Mouse (Mus musculus) midbrain, postnatal 0 days (tissue): ENCODE measurements at regions not wholly inside any gene's neighbourhood (a gene's known extent, or its start where the extent isn't known, plus 50 kb on each side); places are given as distances from the start of the nearest gene placed in this dataset.
A peak's percentile ranks its signal among the peaks of the same experiment; 100 is the strongest.

Experiments used
- ATAC-seq: fragments of 200-750 bp; cut with Nextera tagmentation; 2 replicates; pipeline ENCODE4 v1.8.0; 2017; ENCODE audit warnings: moderate number of reproducible peaks, mild to moderate bottlenecking, moderate TSS enrichment, moderate library complexity; ENCODE audit not compliant: low FRiP score
- DNase-seq: peaks from one replicate; pipeline ENCODE4 v3.0.0-alpha.2; 2015; ENCODE audit warnings: low spot score
- H3K27ac ChIP-seq: fragments of 300-500 bp; sonication (generic); 2 replicates; pipeline ENCODE4 v1.5.1; 2014; ENCODE audit warnings: low read depth, mild to moderate bottlenecking, low read length, mixed read lengths
- H3K27me3 ChIP-seq: fragments of 300-500 bp; sonication (generic); 2 replicates; pipeline ENCODE4 v1.6.1; 2014; ENCODE audit warnings: low read length, control low read depth, mixed read lengths; ENCODE audit not compliant: insufficient read depth
- H3K36me3 ChIP-seq: fragments of 300-500 bp; sonication (generic); 2 replicates; pipeline ENCODE4 v1.6.1; 2014; ENCODE audit warnings: low read length, control low read depth, mixed read lengths; ENCODE audit not compliant: insufficient read depth
- H3K4me1 ChIP-seq: fragments of 300-500 bp; sonication (generic); 2 replicates; pipeline ENCODE4 v1.6.1; 2014; ENCODE audit warnings: mild to moderate bottlenecking, control low read depth, antibody characterized with exemption, low read length, mixed read lengths; ENCODE audit not compliant: insufficient read depth
- H3K4me2 ChIP-seq: fragments of 300-500 bp; sonication (generic); 2 replicates; pipeline ENCODE4 v1.6.1; 2014; ENCODE audit warnings: low read depth, mild to moderate bottlenecking, low read length, mixed read lengths; ENCODE audit not compliant: poor library complexity, severe bottlenecking
- H3K4me3 ChIP-seq: fragments of 300-500 bp; sonication (generic); 2 replicates; pipeline ENCODE4 v1.5.1; 2014; ENCODE audit warnings: low read depth, mild to moderate bottlenecking, low read length, moderate library complexity
- H3K9ac ChIP-seq: fragments of 300-500 bp; sonication (generic); replicated peaks from 2 replicates; pipeline ENCODE4 v1.6.1; 2014; ENCODE audit warnings: mild to moderate bottlenecking, low read length, moderate library complexity, mixed read lengths; ENCODE audit not compliant: poor library complexity, severe bottlenecking
- H3K9me3 ChIP-seq: fragments of 300-500 bp; sonication (generic); 2 replicates; pipeline ENCODE4 v1.6.1; 2016; ENCODE audit warnings: low read length, control low read depth
- CTCF ChIP-seq: IDR thresholded peaks from 2 replicates; pipeline ENCODE4 v1.5.1; 2016; ENCODE audit warnings: antibody characterized with exemption, mild to moderate bottlenecking
- WGBS: fragments of 180-500 bp; shearing (Covaris S2); extraction: QIAGEN DNeasy Blood & Tissue Kit; methylation state at CpG from one replicate; pipeline ENCODE4 v1.1.7; 2014; 5-methylcytosine and 5-hydroxymethylcytosine counted together

GRCm38 (mm10) chr1:35706336-35706735 lies 361.9 kb upstream of the Hs6st1 start:
- Histone ChIP-seq H3K27ac (no peak overlapping the region), H3K4me2 (no peak overlapping the region), H3K27me3 (no peaks in the 10 kb centered on the region), H3K4me1 (no peaks in the 10 kb centered on the region), H3K9ac (no peak overlapping the region), H3K4me3 (no peak overlapping the region), H3K9me3 (no peaks in the 10 kb centered on the region), H3K36me3 (no peaks in the 10 kb centered on the region)
- no peak for TF ChIP-seq CTCF
- ATAC-seq = no peak
- WGBS = 84% methylated on average over 6 of the region's 6 CpGs
- DNase-seq = no peak

GRCm38 (mm10) chr1:35708176-35708788 lies 359.9 kb upstream of the Hs6st1 start:
- no peak overlapping the region for H3K27ac ChIP-seq
- no peaks in the 10 kb centered on the region for H3K36me3 ChIP-seq
- no peaks in the 10 kb centered on the region for H3K4me1 ChIP-seq
- no peak overlapping the region for H3K4me2 ChIP-seq
- H3K27me3 ChIP-seq = no peaks in the 10 kb centered on the region
- ATAC-seq (no peak), DNase-seq (no peak)
- H3K9me3 ChIP-seq = no peaks in the 10 kb centered on the region
- no peak overlapping the region for H3K4me3 ChIP-seq
- TF ChIP-seq CTCF = no peak; the same call in 1 of the 2 replicates
- 92% methylated on average over 2 of the region's 2 CpGs for WGBS
- no peak overlapping the region for H3K9ac ChIP-seq

- no peak for TF ChIP-seq CTCF
- no peak overlapping the region for H3K4me2 ChIP-seq
- H3K4me3 ChIP-seq = no peak overlapping the region
- H3K36me3 ChIP-seq = no peaks in the 10 kb centered on the region
- no peak overlapping the region for H3K9ac ChIP-seq
- H3K27ac ChIP-seq = no peak overlapping the region
- ATAC-seq (no peak), DNase-seq (no peak)
- H3K9me3 ChIP-seq = no peaks in the 10 kb centered on the region
- H3K27me3 ChIP-seq = no peaks in the 10 kb centered on the region
- H3K4me1 ChIP-seq = no peaks in the 10 kb centered on the region
These were observed 359.0 kb upstream of the Hs6st1 start for GRCm38 (mm10) chr1:35709214-35709613.

GRCm38 (mm10) chr1:35713961-35714360 lies 354.2 kb upstream of the Hs6st1 start:
- Histone ChIP-seq H3K4me3 (no peak overlapping the region), H3K27ac (no peak overlapping the region), H3K9me3 (no peaks in the 10 kb centered on the region), H3K9ac (no peak overlapping the region), H3K27me3 (no peaks in the 10 kb centered on the region), H3K36me3 (no peaks in the 10 kb centered on the region), H3K4me1 (no peaks in the 10 kb centered on the region), H3K4me2 (no peak overlapping the region)
- ATAC-seq (no peak), DNase-seq (no peak)
- TF ChIP-seq CTCF = no peak
- 71% methylated on average over 4 of the region's 4 CpGs for WGBS

- 63% methylated on average over 6 of the region's 6 CpGs for WGBS
- peak; percentile 35 for TF ChIP-seq CTCF
- DNase-seq (no peak), ATAC-seq (no peak)
- H3K9ac ChIP-seq = no peak overlapping the region
- no peaks in the 10 kb centered on the region for H3K9me3 ChIP-seq
- no peak overlapping the region for H3K4me3 ChIP-seq
- no peaks in the 10 kb centered on the region for H3K4me1 ChIP-seq
- no peak overlapping the region for H3K4me2 ChIP-seq
- no peaks in the 10 kb centered on the region for H3K27me3 ChIP-seq
- H3K27ac ChIP-seq = no peak overlapping the region
- H3K36me3 ChIP-seq = no peaks in the 10 kb centered on the region
These were observed 352.3 kb upstream of the Hs6st1 start for GRCm38 (mm10) chr1:35715931-35716330.

- 90% methylated on average over 2 of the region's 2 CpGs for WGBS
These were observed 351.0 kb upstream of the Hs6st1 start for GRCm38 (mm10) chr1:35717166-35717565.

More at GRCm38 (mm10) chr1:35717166-35717565, 351.0 kb upstream of the Hs6st1 start:
- Histone ChIP-seq H3K9me3 (no peaks in the 10 kb centered on the region), H3K4me1 (no peaks in the 10 kb centered on the region), H3K4me2 (no peak overlapping the region), H3K27ac (no peak overlapping the region), H3K27me3 (no peaks in the 10 kb centered on the region), H3K4me3 (no peak overlapping the region), H3K9ac (no peak overlapping the region), H3K36me3 (no peaks in the 10 kb centered on the region)
- DNase-seq = no peak
- ATAC-seq = no peak
- no peak for TF ChIP-seq CTCF
